Mouse (Mus musculus): ENCODE data around the gene Gabrr2. TPM values are rescaled to one million over a fixed set of nuclear protein-coding genes. Genes with fewer than 3 reads are reported as not detected.
"Not testable (repeated sequence)": the region's sequence is repeated elsewhere in the genome, so short reads cannot be mapped to it uniquely, and the experiment has no call there.

Gabrr2 gene
- polyA plus RNA-seq, 1 experiment from 2014 or later = not detected

DNA sequence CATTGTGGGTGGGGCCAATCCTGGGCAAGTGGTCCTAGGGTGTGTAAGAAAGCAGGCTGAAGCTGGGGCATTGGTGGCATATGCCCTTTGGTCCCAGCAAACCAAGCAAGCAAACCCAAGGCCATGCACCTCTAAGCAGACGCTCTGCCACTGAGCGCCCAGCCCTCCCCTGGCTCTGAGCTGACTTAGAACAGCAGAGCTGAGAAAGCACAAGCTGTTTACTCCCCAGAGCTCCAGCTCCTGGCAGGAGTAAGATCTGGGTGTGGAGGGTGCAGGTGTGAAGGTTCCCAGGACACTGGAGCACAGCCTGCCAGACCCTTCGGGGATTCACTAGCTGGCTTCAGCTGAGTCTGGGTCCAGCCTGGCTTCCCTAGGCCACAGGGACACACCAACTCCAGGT is 15.7 kb downstream of the Gabrr2 start:
- Histone ChIP-seq H3K9ac (ENCODE audit: low read depth, low read length) (no peak overlapping the region), H3K4me2 (ENCODE audit: low read length) (no peak overlapping the region), H3K27ac (no peak overlapping the region), H3K27me3 (ENCODE audit: insufficient read depth, low read length) (no peaks in the 10 kb centered on the region), H3K4me3 (replicated peaks; ENCODE audit: low read depth, low read length) (no peak overlapping the region), H3K4me1 (replicated peaks; ENCODE audit: insufficient read depth, low read length) (no peaks in the 10 kb centered on the region), H3K9me3 (replicated peaks; ENCODE audit: low read length) (no peaks in the 10 kb centered on the region), H3K36me3 (ENCODE audit: insufficient read depth, low read length) (no peaks in the 10 kb centered on the region)
- TF ChIP-seq CTCF (IDR thresholded peaks at IDR 0.05; ENCODE audit: low read depth) = no peak
- WGBS = 82% methylated on average over 3 of the region's 3 CpGs
- DNase-seq (ENCODE audit: low spot score) (no peak), ATAC-seq (replicated peaks; ENCODE audit: low FRiP score, low read depth) (no peak)

- H3K9ac ChIP-seq (ENCODE audit: low read depth, low read length) = no peak overlapping the region
- no peaks in the 10 kb centered on the region for H3K36me3 ChIP-seq (ENCODE audit: insufficient read depth, low read length)
- no peak for ATAC-seq (replicated peaks; ENCODE audit: low FRiP score, low read depth)
- 82% methylated on average over 6 of the region's 6 CpGs for WGBS
- DNase-seq (ENCODE audit: low spot score) = no peak
- no peak overlapping the region for H3K27ac ChIP-seq
- no peaks in the 10 kb centered on the region for H3K27me3 ChIP-seq (ENCODE audit: insufficient read depth, low read length)
- H3K4me3 ChIP-seq (replicated peaks; ENCODE audit: low read depth, low read length) = no peak overlapping the region
- no peak for TF ChIP-seq CTCF (IDR thresholded peaks at IDR 0.05; ENCODE audit: low read depth)
- no peak overlapping the region for H3K4me2 ChIP-seq (ENCODE audit: low read length)
- H3K9me3 ChIP-seq (replicated peaks; ENCODE audit: low read length) = no peaks in the 10 kb centered on the region
- no peaks in the 10 kb centered on the region for H3K4me1 ChIP-seq (replicated peaks; ENCODE audit: insufficient read depth, low read length)
Measured at GRCm38 (mm10) chr4:33099118-33099694, 36.4 kb downstream of the Gabrr2 start.

GRCm38 (mm10) chr4:33109720-33110458 is 47.1 kb downstream of the Gabrr2 start:
- no peak for TF ChIP-seq CTCF (IDR thresholded peaks at IDR 0.05; ENCODE audit: low read depth)
- WGBS = 81% methylated on average over 14 of the region's 14 CpGs
- no peaks in the 10 kb centered on the region for H3K9me3 ChIP-seq (replicated peaks; ENCODE audit: low read length)

DNA sequence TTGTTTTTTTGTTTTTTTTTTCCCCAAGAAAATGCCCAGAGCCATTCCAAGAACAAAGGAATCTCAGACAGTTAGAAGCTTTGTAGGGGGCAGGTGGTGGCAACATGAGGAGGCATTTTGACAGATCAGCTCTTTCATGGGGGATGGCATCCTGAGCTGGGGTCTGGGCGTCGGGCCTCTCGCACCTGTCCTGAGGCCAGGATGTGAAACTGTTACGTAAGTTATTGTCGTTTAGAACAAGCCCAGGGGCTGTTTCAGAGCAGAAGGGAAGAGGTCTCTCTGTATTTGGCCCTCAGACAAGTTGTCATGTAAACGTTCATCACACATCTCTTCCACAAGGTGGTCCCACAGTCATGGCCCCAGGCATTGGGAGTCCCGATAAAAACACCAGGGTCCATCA is 48.0 kb downstream of the Gabrr2 start:
- no peaks in the 10 kb centered on the region for H3K36me3 ChIP-seq (ENCODE audit: insufficient read depth, low read length)
- no peaks in the 10 kb centered on the region for H3K9me3 ChIP-seq (replicated peaks; ENCODE audit: low read length)
- TF ChIP-seq CTCF (IDR thresholded peaks at IDR 0.05; ENCODE audit: low read depth) = no peak
- ATAC-seq (replicated peaks; ENCODE audit: low FRiP score, low read depth) (no peak), DNase-seq (ENCODE audit: low spot score) (no peak)
- H3K9ac ChIP-seq (ENCODE audit: low read depth, low read length) = no peak overlapping the region
- H3K27ac ChIP-seq = no peak overlapping the region
- 88% methylated on average over 7 of the region's 7 CpGs for WGBS
- H3K4me1 ChIP-seq (replicated peaks; ENCODE audit: insufficient read depth, low read length) = no peaks in the 10 kb centered on the region
- H3K4me3 ChIP-seq (replicated peaks; ENCODE audit: low read depth, low read length) = no peak overlapping the region
- H3K4me2 ChIP-seq (ENCODE audit: low read length) = no peak overlapping the region
- no peaks in the 10 kb centered on the region for H3K27me3 ChIP-seq (ENCODE audit: insufficient read depth, low read length)

More at GRCm38 (mm10) chr4:33109720-33110458, 47.1 kb downstream of the Gabrr2 start:
- no peaks in the 10 kb centered on the region for H3K36me3 ChIP-seq (ENCODE audit: insufficient read depth, low read length)
- no peak overlapping the region for H3K4me2 ChIP-seq (ENCODE audit: low read length)
- ATAC-seq (replicated peaks; ENCODE audit: low FRiP score, low read depth) (no peak), DNase-seq (ENCODE audit: low spot score) (no peak)
- no peak overlapping the region for H3K9ac ChIP-seq (ENCODE audit: low read depth, low read length)
- H3K4me3 ChIP-seq (replicated peaks; ENCODE audit: low read depth, low read length) = no peak overlapping the region
- H3K27me3 ChIP-seq (ENCODE audit: insufficient read depth, low read length) = no peaks in the 10 kb centered on the region
- no peaks in the 10 kb centered on the region for H3K4me1 ChIP-seq (replicated peaks; ENCODE audit: insufficient read depth, low read length)
- H3K27ac ChIP-seq = no peak overlapping the region

GRCm38 (mm10) chr4:33111358-33111757 is 48.6 kb downstream of the Gabrr2 start:
- ATAC-seq (replicated peaks; ENCODE audit: low FRiP score, low read depth) (no peak), DNase-seq (ENCODE audit: low spot score) (no peak)
- no peaks in the 10 kb centered on the region for H3K27me3 ChIP-seq (ENCODE audit: insufficient read depth, low read length)
- no peak overlapping the region for H3K27ac ChIP-seq
- no peak for TF ChIP-seq CTCF (IDR thresholded peaks at IDR 0.05; ENCODE audit: low read depth)
- no peaks in the 10 kb centered on the region for H3K4me1 ChIP-seq (replicated peaks; ENCODE audit: insufficient read depth, low read length)
- H3K36me3 ChIP-seq (ENCODE audit: insufficient read depth, low read length) = no peaks in the 10 kb centered on the region
- no peak overlapping the region for H3K9ac ChIP-seq (ENCODE audit: low read depth, low read length)
- 83% methylated on average over 9 of the region's 9 CpGs for WGBS
- H3K4me3 ChIP-seq (replicated peaks; ENCODE audit: low read depth, low read length) = no peak overlapping the region
- H3K4me2 ChIP-seq (ENCODE audit: low read length) = no peak overlapping the region
- H3K9me3 ChIP-seq (replicated peaks; ENCODE audit: low read length) = no peaks in the 10 kb centered on the region

DNA sequence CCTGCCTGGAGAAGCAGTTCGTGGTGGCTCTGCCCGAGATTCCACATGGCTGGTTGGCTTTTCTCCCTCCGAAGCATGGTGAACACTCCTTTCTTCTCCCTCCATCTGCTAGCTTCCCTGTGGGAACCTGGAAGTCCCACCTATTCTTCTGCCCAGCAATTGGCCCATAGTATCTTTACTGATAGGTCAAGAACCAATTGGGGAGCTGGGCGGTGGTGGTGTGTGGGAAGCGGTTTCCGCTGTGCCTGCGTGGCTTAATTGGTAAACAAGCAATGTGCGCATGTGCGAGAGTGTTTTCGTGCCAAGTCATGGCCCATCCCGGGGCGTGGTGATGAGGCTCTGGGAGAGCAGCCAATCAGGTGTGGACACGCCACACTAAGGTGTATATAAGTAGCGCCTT is 50.1 kb downstream of the Gabrr2 start:
- DNase-seq (ENCODE audit: low spot score) = not testable (repeated sequence)
- 96% methylated on average over 7 of the region's 14 CpGs for WGBS

More for the DNA sequence above, 50.1 kb downstream of the Gabrr2 start:
- not testable (repeated sequence) for H3K9ac ChIP-seq (ENCODE audit: low read depth, low read length); H3K27me3 ChIP-seq (ENCODE audit: insufficient read depth, low read length); H3K9me3 ChIP-seq (replicated peaks; ENCODE audit: low read length); H3K4me2 ChIP-seq (ENCODE audit: low read length); H3K4me1 ChIP-seq (replicated peaks; ENCODE audit: insufficient read depth, low read length); H3K4me3 ChIP-seq (replicated peaks; ENCODE audit: low read depth, low read length); H3K27ac ChIP-seq; ATAC-seq (replicated peaks; ENCODE audit: low FRiP score, low read depth); H3K36me3 ChIP-seq (ENCODE audit: insufficient read depth, low read length)
